Mouse (Mus musculus) colon, adult 2 months (tissue): ENCODE measurements around the gene Abca8b. TPM values are rescaled to one million over a fixed set of nuclear protein-coding genes. Genes with fewer than 3 reads are reported as not detected.

ENCODE experiments used
- polyA plus RNA-seq: library from polyadenylated mRNA; depleted of rRNA; stranded (reverse); fragments of >200 nt; gene quantifications from 2 replicates; pipeline ENCODE4 v1.2.3, GENCODE M21; 2012; rRNA removed

Gene Abca8b
- 0.41 and 0.43 TPM in 2 replicates for polyA plus RNA-seq

DNA sequence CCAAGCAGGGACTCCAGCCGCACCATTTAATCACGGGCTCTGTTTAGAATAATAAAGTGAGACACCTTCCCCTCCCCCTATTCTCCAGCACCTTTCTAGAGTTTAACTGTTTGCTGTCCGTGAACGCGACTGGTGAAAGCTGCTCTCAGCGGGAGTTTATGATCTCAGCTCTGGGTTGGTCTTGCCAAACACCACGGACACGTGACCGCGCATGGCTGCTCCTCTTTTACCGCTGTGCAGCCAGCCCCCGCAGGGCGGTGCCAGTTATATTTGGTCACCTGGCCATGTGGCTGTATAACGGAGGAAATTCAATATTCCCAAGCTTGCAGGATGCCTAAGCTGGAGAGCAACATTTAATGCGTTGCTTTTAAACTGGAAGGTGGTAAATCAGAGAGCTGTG lies at the start of gene Abca8b:
TSS of gene Abca8b (minus strand) at position 222 of the 400 bp plus-strand sequence.

Other genes starting within 250 kb of the Abca8b start
- gene 1700012B07Rik, start 167.8 kb downstream of the Abca8b start, polyA plus RNA-seq = not detected in 2 replicates
- gene Abca8a, start 100.1 kb upstream of the Abca8b start, polyA plus RNA-seq = 3.9 and 4.1 TPM in 2 replicates
- gene Abca9, start 172.4 kb upstream of the Abca8b start, polyA plus RNA-seq = 0.40 and 0.52 TPM in 2 replicates